Mouse (Mus musculus) cortical plate, adult 2 months (tissue): ENCODE measurements at regions not wholly inside any gene's neighbourhood (a gene's known extent, or its start where the extent isn't known, plus 50 kb on each side); places are given as distances from the start of the nearest gene placed in this dataset.

Experiments
- CTCF ChIP-seq: fragments of 200-500 bp; IDR thresholded peaks from 2 replicates; pipeline ENCODE4 v1.5.1; 2011; ENCODE audit warnings: mild to moderate bottlenecking, control low read depth, low read length; ENCODE audit not compliant: insufficient read depth; ENCODE audit errors: extremely low read depth
- POLR2A ChIP-seq: fragments of 200-500 bp; IDR thresholded peaks from 2 replicates; pipeline ENCODE4 v1.6.1; 2011; ENCODE audit warnings: mild to moderate bottlenecking, low read length, control low read depth; ENCODE audit not compliant: insufficient read depth; ENCODE audit errors: extremely low read depth

DNA sequence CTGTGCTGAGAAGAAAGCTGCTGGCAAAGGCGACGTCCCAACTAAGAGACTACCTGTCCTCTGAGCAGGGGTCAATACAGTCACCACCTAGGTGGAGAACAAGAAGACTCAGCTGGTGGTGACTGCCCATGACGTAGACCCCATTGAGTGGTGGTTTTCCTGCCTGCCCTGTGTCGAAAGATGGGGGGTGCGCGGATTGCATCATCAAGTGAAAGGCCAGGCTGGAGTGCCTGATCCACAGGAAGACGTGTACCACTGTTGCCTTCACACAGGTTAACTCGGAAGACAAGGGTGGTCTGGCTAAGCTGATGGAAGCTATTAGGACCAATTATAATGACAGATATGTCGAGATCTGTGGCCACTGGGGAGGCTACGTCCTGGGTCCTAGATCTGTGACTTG is 80.3 kb downstream of the Snrpe start:
- no peak for TF ChIP-seq CTCF
- no peak for TF ChIP-seq POLR2A
